Mouse (Mus musculus) left cerebral cortex, postnatal 4 days (tissue): ENCODE results near the gene Ramp2. TPM values are rescaled to one million over a fixed set of nuclear protein-coding genes. Genes with fewer than 3 reads are reported as not detected.
A peak's percentile ranks its signal among the peaks of the same experiment; 100 is the strongest.

Experiments used
- DNase-seq: peaks from one replicate; pipeline ENCODE4 v3.0.0-alpha.2; 2022
- intact Hi-C: fragments of 180-260 bp; cut with DNase I; formaldehyde crosslinking; loops from one replicate; pipeline ENCODE4 v1.15.1; 2025
- total RNA-seq, 2 experiments: library from RNA; stranded (reverse); gene quantifications; 2 replicates each; pipeline ENCODE4 v1.2.3; 2021

The Ramp2 gene
- total RNA-seq, 2 experiments from 2014 or later: 56.2 to 64.0 TPM

DNA sequence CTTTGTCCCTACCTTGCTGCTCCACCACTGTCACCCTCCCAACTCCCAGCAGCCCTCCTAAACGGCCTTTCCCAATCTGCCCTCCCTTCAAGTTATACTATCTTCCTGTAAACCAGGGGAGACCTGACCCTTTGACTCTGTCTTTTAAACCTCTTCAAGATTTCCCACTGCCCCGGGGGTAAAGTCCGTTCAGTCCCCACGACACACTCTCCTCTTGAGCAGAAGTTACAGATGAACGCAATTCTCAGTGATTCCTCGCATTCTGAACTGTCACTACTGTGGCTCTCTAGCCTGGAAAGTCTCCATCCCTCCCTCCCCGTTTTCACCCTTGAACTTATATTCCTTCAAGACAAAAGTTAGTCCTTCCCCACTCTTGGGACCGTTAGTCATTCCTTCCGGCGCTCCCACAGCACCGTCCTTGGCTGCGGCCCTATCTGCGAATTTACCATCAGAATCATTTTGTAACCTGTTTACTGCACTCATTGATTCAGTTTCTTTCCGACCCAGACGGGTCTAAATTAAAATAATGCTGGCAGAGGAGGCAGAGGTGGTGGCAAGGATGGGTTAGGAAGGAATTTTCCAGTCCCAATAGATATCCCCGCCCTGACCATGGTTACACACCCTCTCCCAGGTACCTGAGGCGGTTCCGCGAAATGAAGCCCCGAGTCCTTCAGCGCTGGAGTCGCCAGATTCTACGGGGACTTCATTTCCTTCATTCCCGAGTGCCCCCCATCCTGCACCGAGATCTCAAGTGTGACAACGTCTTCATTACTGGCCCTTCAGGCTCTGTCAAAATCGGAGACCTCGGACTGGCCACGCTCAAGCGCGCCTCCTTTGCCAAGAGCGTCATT, 17.5 kb downstream of the Ramp2 start:
- no peak for DNase-seq
- intact Hi-C loops: no loop called here

DNA sequence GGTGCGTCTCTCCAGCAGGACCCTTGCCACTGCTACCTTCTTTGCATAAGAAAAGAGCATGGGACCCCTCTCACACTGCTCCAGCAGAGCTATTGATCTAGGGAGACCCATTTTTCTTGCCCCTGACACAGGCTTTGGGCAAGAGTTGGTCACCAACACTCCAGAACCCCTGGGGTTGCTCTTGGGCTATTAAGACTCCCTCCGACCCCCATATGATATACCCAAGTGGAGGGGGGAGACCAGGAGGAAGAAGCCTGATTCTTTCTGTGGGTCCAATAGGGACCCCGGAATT, 18.1 kb downstream of the Ramp2 start:
- intact Hi-C loops: no loop called here
- no peak for DNase-seq

DNA sequence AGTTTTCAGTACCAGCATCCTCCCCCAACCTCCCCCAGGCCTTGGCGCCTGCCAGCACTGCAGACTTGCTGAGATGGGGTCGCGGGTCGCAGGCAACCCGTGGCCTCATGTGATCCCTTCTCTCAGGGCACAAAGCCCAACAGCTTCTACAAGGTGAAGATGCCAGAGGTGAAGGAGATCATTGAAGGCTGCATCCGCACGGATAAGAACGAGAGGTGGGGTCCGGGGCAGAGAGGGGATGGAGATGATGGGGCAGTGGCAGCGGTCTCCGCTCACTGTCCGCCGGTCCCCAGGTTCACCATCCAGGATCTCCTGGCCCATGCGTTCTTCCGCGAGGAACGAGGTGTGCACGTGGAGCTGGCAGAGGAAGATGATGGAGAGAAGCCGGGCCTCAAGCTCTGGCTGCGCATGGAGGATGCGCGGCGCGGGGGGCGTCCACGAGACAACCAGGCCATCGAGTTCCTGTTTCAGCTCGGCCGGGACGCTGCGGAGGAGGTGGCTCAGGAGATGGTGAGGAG, 19.2 kb downstream of the Ramp2 start:
- DNase-seq: no peak

DNA sequence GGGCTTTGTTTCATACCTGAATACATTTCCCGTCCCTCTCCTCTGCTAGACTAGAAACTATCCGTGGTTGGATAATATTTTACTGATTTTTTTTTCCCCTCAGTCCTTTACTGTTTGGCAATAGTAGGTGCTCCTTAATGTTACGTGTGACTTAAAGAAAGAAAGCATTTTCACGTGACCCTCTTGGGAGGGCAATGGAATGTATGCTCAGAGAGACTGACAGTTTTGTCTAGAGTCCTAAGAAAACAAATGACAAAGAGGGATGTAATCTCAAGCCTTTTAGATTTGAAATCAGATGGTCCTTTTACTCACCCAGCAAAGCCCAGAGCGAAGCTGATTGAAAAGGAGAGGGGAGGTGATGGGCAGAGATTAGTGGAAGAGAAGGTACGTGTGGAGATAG, 20.1 kb downstream of the Ramp2 start:
- intact Hi-C loops: no loop called here
- no peak for DNase-seq

More for the DNA sequence above, 19.2 kb downstream of the Ramp2 start:
- intact Hi-C loops: no loop called here

DNA sequence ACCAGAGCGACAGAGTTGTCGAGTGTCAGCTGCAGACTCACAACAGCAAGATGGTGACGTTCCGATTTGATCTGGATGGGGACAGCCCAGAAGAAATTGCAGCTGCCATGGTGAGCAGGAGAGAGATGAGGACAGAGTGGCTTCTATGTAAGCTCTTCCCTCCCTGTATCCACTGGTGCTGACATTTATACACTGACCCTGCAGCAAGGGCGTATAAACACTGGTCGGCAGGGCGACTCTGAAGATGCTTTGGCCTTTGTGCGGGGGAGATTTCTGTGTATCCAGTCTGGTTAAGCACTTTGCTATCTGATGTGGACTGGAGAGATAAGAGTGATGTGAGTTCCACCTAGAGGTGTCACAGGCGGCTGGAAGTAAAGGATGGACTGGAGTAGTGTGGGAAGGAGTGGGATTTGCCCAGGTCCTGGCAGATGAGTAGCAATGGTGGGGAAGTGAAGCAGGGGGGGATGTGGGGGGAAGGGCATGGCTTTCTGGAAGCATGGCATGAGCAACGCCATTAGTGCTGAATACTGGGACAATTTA, 23.8 kb downstream of the Ramp2 start:
- no peak for DNase-seq
- intact Hi-C loops: no loop called here

DNA sequence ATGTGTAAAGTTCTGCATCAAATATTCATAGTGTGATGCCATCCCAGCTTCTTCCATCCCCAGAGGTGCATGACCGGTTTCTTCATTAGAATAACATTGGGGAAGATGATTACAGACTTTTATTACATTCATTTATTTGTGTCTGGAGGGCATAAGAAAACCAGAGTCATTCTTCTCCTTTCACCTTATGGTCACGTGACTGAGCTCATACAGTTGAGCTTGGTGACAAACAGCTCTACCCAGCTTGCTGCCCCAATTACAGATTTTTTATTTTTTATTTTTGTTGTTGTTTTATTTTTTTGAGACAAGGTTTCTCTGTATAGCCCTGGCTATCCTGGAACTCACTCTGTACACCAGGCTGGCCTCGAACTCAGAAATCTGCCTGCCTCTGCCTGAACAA, 26.6 kb downstream of the Ramp2 start:
- intact Hi-C loops: no loop called here

DNA sequence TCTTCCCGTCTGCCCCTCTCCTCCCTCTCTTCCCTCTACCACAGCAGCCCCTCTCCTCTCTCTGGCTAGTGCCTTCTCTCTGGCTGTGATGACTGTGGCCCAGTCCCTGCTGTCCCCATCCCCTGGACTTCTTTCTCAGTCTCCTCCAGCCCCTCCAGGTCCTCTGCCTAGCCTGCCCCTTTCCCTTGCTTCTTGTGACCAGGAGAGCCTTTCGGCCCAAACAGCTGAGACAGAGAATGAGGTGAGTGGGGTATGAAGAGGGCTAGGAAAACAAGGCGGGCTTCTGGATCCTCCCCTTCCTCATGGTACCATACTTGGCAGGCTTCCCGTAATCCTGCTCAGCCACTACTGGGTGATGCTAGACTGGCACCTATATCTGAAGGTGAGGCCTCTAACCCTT, 29.5 kb downstream of the Ramp2 start:
- intact Hi-C loops: no loop called here
- DNase-seq: no peak

More for the DNA sequence above, 26.6 kb downstream of the Ramp2 start:
- DNase-seq: no peak

DNA sequence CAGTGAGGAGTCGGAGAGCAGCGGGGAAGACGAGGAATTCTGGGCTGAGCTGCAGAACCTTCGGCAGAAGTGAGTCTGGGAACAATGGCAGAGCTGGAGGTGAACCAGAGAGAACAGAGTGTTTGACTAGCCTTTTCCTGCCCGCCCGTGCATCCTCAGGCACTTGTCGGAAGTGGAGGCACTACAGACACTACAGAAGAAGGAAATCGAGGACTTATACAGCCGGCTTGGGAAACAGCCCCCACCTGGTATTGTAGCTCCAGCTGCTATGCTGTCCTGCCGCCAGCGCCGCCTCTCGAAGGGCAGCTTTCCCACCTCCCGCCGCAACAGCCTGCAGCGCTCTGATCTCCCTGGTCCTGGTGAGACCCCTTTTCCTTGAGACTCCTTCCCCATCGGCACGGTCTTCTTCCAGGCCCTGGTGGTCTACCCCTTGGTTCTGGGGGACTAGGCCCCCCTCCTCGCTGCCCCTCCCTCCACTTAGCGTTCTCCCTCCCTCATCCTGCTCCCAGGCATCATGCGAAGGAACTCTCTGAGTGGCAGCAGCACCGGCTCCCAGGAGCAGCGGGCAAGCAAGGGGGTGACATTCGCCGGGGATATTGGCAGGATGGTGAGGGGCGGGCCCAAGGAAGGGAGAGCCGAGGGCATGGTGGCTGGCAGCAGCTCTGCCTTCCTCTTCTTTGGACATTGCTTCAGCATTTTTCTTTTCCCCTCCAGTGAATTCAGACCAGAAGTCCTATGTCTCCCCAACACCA, 30.7 kb downstream of the Ramp2 start:
- intact Hi-C loops: no loop called here
- no peak for DNase-seq

DNA sequence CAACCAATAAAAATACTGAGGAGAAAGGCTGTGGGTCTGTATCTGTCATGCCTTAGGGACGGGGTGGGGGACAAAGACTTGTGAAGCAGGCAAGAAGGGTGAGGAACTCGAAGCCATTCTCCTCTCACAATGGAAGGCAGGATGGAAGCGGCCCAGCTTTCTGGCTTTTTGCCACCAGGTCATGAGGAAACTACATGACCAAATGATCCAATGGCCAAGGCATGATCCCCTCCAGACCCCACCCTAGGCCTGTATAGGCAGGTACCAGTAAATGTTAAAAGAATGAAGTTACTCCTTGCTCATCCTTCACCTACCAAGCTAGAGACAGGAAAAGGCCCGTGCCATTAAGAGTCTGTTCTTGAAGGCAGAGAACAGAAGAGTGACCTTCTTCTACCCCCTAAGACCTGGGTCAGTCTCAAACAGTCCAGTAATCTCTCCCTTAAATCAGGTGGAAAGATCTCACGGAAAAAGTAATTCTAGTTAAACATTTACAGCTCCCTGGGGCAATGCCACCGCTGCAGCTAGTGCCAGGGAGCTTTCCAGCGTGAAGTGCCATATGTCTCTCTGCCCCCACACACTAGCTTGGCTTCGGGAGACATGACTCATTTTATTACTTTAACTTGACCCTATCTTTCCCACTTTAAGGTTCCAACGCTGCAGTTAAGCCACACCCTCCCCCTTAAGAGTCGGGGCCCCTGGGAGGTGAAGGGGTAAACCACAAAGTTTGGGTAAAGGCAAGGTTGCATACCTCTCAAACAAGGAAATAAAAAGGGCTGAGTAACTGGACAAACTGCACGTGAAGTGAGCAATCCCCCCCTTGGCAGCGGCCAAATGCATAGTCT, 31.8 kb downstream of the Ramp2 start:
- intact Hi-C loops: no loop called here

DNA sequence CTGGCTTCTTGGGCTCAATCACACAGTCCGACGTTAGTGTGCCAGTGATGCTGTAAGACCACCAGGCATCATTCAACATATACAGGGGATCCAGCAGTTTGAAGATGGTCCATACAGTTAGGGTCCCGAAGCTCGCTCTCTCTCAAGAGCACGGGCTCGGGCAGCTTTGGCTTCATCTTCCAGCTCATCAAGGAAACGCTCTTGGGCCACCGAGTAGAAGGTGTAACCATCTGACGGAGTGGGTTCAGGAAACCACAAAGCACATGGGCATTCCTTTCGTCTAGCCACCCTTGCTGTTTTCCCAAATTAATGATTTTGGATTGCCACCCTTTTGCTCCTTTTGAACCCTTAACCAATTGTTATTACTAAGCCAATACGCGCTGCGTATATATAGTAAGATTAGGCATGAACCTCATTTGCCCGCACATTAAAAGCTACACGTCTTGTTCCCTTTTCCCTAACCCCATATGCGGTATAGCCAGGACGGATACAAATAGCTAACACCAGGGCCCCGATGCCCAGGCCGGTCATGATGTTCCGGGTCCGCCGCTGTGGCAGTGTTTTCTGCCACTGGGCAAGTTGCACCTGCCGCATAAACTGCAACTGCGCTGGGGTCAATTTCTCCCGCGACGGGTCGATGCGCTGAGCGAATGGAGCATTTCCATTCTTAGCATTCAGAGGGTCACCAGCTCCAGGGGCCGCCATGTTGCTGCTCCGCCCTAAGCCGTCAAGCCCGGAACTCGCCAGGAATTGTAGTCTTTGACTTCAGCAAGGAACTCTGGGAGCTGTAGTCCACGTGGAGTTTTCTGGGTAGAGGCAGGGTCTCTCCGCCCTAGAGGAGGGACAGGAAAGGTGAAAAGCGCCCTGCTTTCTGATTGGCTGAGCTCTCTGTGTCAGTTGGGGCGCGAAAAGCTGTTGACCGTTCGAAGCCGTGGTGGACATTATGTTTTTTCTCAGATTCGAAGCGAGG, 32.7 kb downstream of the Ramp2 start, which contains the start of the genes Cntd1 and Coa3:
Gene Cntd1 (plus strand): TSS at position 790 of the 970 bp plus-strand sequence.
Gene Coa3 (minus strand): TSS at position 892 of the 970 bp plus-strand sequence.
- intact Hi-C loops: no loop called here
- DNase-seq: peak; percentile 85

More for the DNA sequence above, 31.8 kb downstream of the Ramp2 start:
- DNase-seq: no peak

DNA sequence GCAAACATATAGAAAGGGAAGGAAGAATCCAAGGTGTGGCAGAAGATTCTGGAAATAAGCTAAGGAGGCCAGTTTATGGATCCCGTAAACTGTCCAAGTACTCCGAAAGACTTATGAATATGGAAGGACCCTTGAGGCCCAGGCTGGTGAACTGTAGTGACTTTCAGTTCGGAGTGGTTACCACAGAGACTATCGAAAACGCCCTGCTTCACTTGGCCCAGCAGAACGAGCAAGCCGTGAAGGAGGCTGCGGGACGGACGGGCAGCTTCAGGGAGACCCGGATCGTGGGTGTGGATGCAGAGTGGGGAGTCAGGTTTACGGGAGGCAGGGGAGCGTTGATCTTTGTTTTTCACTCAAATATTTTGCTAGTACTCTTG, 33.4 kb downstream of the Ramp2 start:
- no peak for DNase-seq
- intact Hi-C loops: no loop called here

DNA sequence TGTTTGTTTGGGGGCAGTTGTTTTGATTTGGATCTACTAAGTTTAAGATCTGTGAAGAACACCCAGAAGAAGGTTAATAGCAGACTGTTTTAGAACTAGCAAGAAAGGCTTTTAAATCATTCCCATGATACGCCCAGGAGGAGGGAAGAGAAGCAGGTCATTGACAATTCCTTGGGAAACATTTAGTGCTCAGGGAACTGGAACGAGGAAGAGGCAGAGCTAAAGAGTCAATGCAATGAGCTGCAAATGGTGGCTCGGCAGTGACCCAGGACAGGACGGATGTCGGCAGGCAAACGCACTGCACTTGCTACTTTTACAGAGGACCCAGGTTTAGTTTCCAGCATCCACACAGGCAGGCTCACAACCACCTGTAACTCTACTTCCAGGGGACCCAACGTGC, 35.0 kb downstream of the Ramp2 start:
- DNase-seq: no peak
- intact Hi-C loops: no loop called here

DNA sequence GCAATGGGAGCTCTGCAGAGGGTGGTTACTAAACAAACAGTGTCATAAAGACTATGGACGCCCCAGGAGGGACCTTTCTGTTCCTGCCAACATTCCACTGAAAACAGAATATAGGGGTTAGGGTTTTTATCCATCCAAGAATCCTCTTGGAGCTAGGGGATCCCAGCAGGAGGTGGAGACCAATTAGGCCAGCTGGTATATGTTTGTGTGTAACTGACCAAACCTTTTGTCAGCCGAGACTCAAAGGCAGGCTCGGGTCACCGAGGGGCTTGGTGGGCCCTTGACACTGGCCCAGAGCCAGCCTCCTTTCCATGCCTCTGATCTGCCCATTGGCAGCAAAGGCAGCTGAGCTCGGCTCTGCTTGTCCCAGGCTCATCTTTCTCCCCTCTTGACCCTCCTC, 37.1 kb downstream of the Ramp2 start:
- intact Hi-C loops: no loop called here
- no peak for DNase-seq

DNA sequence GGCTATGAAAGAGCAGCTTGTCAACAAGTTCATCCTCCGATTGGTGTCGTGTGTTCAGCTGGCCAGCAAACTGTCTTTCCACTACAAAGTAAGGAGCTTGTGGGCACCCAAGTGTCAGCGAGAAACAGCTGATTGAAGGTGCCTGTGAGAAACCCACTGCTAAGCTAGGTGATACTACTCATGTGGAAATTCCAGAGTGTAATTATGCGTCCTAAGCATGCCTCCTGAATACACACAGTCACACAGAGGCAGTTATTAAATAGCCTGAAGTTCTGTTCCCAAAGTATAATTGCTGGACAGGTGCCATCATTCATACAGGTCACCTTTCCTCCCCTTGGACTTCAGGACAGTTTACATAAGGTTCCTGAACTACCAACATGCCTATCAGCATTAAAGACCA, 38.0 kb downstream of the Ramp2 start:
- intact Hi-C loops: no loop called here
- no peak for DNase-seq

DNA sequence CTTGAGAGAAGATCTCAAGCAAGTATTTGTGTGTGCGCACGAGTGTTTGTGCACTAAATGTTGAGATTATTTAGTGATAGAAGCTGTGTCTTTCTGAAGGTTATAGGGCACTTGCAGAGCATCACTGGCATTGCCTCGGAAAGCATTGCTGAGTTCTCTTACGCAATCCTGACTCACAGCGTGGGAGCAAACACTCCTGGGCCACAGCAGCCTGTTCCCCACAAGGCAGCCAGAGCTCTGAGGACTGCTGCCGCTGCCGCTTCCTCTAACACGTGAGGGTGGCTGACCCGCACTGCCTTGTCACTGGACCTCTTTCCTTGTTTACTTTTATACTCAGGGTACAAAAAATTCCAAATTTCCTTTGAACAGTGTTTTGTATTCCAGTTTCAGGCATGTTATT, 41.5 kb downstream of the Ramp2 start:
- intact Hi-C loops: no loop called here
- no peak for DNase-seq

DNA sequence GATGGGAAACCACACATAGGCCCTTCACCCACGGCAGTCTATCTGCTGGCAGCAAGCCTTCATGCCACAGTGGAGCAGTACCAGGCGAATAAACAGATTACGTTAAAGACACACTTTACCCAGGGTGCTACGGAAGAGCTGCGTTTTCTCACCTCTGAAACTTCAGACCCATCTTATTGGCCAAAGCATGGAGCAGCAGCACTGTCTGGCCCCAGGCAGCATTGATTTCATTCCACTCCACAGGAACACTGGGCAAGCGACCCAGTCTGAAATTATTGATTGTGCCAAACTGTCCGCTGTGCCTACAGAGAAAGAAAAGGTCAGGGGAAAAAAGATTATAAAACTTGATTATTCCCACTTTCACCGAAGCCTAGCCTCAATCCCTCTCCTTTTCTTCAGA, 45.4 kb downstream of the Ramp2 start:
- intact Hi-C loops: no loop called here
- no peak for DNase-seq

DNA sequence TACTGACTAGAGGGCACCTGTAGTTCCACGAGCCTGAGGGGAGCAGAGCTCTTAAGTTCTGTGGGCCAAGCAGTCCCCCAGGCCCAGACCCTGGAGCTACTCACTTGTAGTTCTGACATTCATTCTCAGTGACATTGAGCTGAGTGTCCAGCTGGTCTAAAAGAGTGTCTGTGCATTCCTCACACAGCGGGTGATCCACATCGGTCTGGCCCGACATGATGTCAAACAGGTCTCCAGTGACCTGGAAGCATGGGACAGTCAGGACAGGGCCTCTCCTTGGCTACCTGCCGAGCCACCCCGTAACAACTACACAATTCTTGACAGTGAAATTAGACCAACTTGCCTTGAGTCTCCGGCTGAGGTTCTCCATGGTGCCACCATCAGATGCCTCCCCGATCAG, 49.4 kb downstream of the Ramp2 start:
- DNase-seq: no peak
- intact Hi-C loops: loop anchor here (5.0 kb wide), 1 partner anchor 83 kb away; no protein-coding TSS in a partner anchor

DNA sequence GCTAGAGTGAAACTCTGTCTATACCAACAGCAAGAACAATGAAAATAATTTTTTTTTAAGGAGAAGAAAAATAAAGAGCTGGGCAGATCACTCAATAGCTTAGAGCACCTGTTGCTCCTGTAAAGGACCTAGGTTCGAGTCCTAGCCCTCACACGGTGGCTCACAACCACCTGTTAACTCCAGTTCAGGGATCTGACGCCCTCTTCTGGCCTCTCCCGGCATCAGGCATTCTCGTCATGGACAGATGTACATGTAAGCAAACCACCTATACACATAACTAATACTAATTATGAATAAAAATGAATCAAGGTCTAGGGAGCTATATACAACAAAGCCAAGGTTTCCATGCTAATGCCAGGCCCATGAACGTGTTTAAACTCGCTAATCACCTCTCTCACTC, 55.1 kb downstream of the Ramp2 start:
- intact Hi-C loops: no loop called here

DNA sequence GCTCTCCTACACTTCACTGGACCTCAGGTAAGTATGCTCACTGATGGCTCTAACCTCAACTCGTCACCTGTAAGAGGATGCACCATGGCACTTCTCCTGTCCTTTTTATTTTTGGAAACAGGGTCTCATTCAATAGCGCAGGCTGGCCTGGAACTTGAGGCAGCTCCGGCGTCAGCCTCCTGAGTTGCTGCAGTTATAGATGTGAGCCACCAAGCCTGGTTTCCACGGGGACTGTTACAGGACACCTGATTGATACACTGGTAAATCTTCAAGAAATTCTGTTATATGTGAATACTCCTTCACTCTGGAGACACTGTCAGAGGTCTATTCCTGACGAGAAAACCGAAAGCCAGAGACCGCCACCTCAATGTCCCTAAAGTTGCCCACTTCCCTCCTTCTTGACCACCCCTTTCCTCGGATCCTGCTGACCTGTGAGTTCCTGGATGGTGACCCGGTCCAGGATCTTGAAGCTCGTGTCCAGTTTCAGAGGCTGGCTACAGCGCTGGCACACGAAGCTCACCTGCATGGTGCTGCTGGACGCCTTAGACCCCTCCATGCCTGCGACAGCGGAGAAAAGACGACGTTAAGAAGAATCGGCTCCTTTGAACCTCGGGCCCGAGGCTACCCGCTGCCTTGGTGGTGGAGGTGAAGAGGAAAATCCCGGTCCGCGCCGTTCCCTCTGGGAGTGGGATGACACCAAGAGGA, 55.6 kb downstream of the Ramp2 start:
- DNase-seq: no peak
- intact Hi-C loops: no loop called here

More for the DNA sequence above, 55.1 kb downstream of the Ramp2 start:
- DNase-seq: no peak
